Mouse (Mus musculus): Measurements from ENCODE around the gene Cdc6. TPM values are rescaled to one million over a fixed set of nuclear protein-coding genes. Genes with fewer than 3 reads are reported as not detected.

The Cdc6 gene
- polyA plus RNA-seq, 1 experiment, result 24.1 TPM

DNA sequence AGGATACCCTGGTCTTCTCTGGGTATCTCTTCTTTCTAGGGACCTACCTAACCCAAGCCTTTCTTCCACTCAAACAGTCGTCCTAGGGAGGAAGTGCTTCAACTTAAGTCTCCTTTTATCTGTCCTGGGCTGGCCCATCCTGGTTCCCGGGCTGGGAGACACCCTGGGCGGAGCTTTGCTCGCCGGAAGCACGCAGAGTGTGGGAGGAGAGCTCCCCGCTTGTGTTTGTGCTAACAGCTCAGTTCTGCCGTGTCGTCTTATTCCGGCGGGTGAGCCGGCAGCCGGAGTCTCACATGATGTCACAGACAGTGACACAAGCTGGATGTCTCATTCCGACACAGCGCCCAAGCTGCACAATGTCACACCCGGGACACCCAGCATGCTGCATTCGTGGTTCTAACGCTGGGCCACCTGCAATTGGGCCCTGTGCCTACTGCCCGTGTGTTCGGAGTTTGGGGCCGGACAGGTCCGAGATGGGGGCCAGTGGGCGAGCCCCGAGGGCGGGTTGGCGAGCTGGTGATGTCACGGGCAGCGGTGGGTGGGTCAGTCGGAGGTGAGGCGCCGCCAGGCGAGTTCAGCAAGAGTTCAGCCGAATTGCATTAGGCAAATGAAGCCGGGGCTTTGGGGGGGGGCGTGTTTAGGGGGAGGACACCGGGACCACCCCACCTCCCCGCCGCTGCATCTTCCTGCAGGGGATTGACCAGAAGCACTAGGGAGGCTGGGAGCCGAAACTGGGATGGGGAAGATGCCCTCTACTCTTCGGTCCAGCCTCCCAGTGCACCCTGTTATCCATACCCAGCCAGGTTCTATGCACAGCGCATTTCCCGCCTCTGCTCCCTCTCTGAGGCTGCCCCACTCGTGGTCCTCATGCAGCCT lies 52.1 kb downstream of the Cdc6 start:
- Histone ChIP-seq H3ac (ENCODE audit: control insufficient read depth, insufficient read length, low read depth) (peak overlapping the region; percentile 65), H3K36me3 (ENCODE audit: control insufficient read depth, insufficient read depth) (peaks cover 24% of the 10 kb centered on the region), H3K79me2 (ENCODE audit: control insufficient read depth, insufficient read depth) (peaks cover 94% of the 10 kb centered on the region), H3K79me3 (ENCODE audit: low read depth) (peaks cover 48% of the 10 kb centered on the region), H3K4me3 (ENCODE audit: insufficient read depth, poor library complexity, severe bottlenecking) (peak overlapping the region; percentile 57), H3K27me3 (ENCODE audit: control insufficient read depth, insufficient read depth, insufficient read length) (no peaks in the 10 kb centered on the region)
- no peak for TF ChIP-seq MYOG (IDR thresholded peaks at IDR 0.05; ENCODE audit: control insufficient read depth, extremely low read depth, insufficient read length)
- no peak for TF ChIP-seq MAX (IDR thresholded peaks at IDR 0.05)
- TF ChIP-seq CTCF (IDR thresholded peaks at IDR 0.05; ENCODE audit: control insufficient read depth, insufficient read depth, insufficient read length), result no peak

GRCm38 (mm10) chr11:98960313-98960906 lies 52.8 kb downstream of the Cdc6 start:
- TF ChIP-seq CEBPB (IDR thresholded peaks at IDR 0.05; ENCODE audit: low read depth), result no peak
- no peak for TF ChIP-seq CTCF (IDR thresholded peaks at IDR 0.05; ENCODE audit: control insufficient read depth, insufficient read depth, insufficient read length)
- TF ChIP-seq MAX (IDR thresholded peaks at IDR 0.05), result no peak
- no peak for TF ChIP-seq MYOG (IDR thresholded peaks at IDR 0.05; ENCODE audit: control insufficient read depth, extremely low read depth, insufficient read length)
- no peak for TF ChIP-seq MYOD1 (IDR thresholded peaks at IDR 0.05; ENCODE audit: control insufficient read depth, insufficient read length, low read depth)
- TF ChIP-seq USF1 (IDR thresholded peaks at IDR 0.05; ENCODE audit: low read depth), result no peak
- TF ChIP-seq FOSL1 (IDR thresholded peaks at IDR 0.05; ENCODE audit: insufficient read depth, low read length, poor library complexity, severe bottlenecking), result no peak
- Histone ChIP-seq H3K4me3 (ENCODE audit: insufficient read depth, poor library complexity, severe bottlenecking) (peak overlapping the region; percentile 57), H3K79me2 (ENCODE audit: control insufficient read depth, insufficient read depth) (peaks cover 94% of the 10 kb centered on the region), H3ac (ENCODE audit: control insufficient read depth, insufficient read length, low read depth) (peak overlapping the region; percentile 86), H3K79me3 (ENCODE audit: low read depth) (peaks cover 50% of the 10 kb centered on the region), H3K27me3 (ENCODE audit: control insufficient read depth, insufficient read depth, insufficient read length) (no peaks in the 10 kb centered on the region), H3K36me3 (ENCODE audit: control insufficient read depth, insufficient read depth) (peaks cover 24% of the 10 kb centered on the region)

GRCm38 (mm10) chr11:98961051-98961592 lies 53.5 kb downstream of the Cdc6 start:
- H3ac ChIP-seq (ENCODE audit: control insufficient read depth, insufficient read length, low read depth), result peak overlapping the region; percentile 86

GRCm38 (mm10) chr11:98961766-98962165 lies 54.2 kb downstream of the Cdc6 start:
- H3K79me3 ChIP-seq (ENCODE audit: low read depth), result peaks cover 46% of the 10 kb centered on the region
- peaks cover 94% of the 10 kb centered on the region for H3K79me2 ChIP-seq (ENCODE audit: control insufficient read depth, insufficient read depth)
- peak overlapping the region; percentile 57 for H3ac ChIP-seq (ENCODE audit: control insufficient read depth, insufficient read length, low read depth)
- H3K4me3 ChIP-seq (ENCODE audit: insufficient read depth, poor library complexity, severe bottlenecking), result peak overlapping the region; percentile 57
- H3K27me3 ChIP-seq (ENCODE audit: control insufficient read depth, insufficient read depth, insufficient read length), result no peaks in the 10 kb centered on the region
- H3K36me3 ChIP-seq (ENCODE audit: control insufficient read depth, insufficient read depth), result peaks cover 25% of the 10 kb centered on the region
- TF ChIP-seq CEBPB (IDR thresholded peaks at IDR 0.05; ENCODE audit: low read depth), result no peak
- no peak for TF ChIP-seq MAX (IDR thresholded peaks at IDR 0.05)
- TF ChIP-seq USF1 (IDR thresholded peaks at IDR 0.05; ENCODE audit: low read depth), result no peak
- no peak for TF ChIP-seq MYOD1 (IDR thresholded peaks at IDR 0.05; ENCODE audit: control insufficient read depth, insufficient read length, low read depth)
- no peak for TF ChIP-seq MYOG (IDR thresholded peaks at IDR 0.05; ENCODE audit: control insufficient read depth, extremely low read depth, insufficient read length)
- no peak for TF ChIP-seq CTCF (IDR thresholded peaks at IDR 0.05; ENCODE audit: control insufficient read depth, insufficient read depth, insufficient read length)
- no peak for TF ChIP-seq FOSL1 (IDR thresholded peaks at IDR 0.05; ENCODE audit: insufficient read depth, low read length, poor library complexity, severe bottlenecking)

More at GRCm38 (mm10) chr11:98961051-98961592, 53.5 kb downstream of the Cdc6 start:
- no peaks in the 10 kb centered on the region for H3K27me3 ChIP-seq (ENCODE audit: control insufficient read depth, insufficient read depth, insufficient read length)
- peak overlapping the region; percentile 57 for H3K4me3 ChIP-seq (ENCODE audit: insufficient read depth, poor library complexity, severe bottlenecking)
- H3K79me2 ChIP-seq (ENCODE audit: control insufficient read depth, insufficient read depth), result peaks cover 94% of the 10 kb centered on the region
- TF ChIP-seq CTCF (IDR thresholded peaks at IDR 0.05; ENCODE audit: control insufficient read depth, insufficient read depth, insufficient read length), result no peak
- no peak for TF ChIP-seq FOSL1 (IDR thresholded peaks at IDR 0.05; ENCODE audit: insufficient read depth, low read length, poor library complexity, severe bottlenecking)
- no peak for TF ChIP-seq MAX (IDR thresholded peaks at IDR 0.05)
- TF ChIP-seq USF1 (IDR thresholded peaks at IDR 0.05; ENCODE audit: low read depth), result no peak
- no peak for TF ChIP-seq CEBPB (IDR thresholded peaks at IDR 0.05; ENCODE audit: low read depth)
- no peak for TF ChIP-seq MYOG (IDR thresholded peaks at IDR 0.05; ENCODE audit: control insufficient read depth, extremely low read depth, insufficient read length)
- TF ChIP-seq MYOD1 (IDR thresholded peaks at IDR 0.05; ENCODE audit: control insufficient read depth, insufficient read length, low read depth), result no peak
- H3K79me3 ChIP-seq (ENCODE audit: low read depth), result peaks cover 48% of the 10 kb centered on the region
- H3K36me3 ChIP-seq (ENCODE audit: control insufficient read depth, insufficient read depth), result peaks cover 26% of the 10 kb centered on the region

DNA sequence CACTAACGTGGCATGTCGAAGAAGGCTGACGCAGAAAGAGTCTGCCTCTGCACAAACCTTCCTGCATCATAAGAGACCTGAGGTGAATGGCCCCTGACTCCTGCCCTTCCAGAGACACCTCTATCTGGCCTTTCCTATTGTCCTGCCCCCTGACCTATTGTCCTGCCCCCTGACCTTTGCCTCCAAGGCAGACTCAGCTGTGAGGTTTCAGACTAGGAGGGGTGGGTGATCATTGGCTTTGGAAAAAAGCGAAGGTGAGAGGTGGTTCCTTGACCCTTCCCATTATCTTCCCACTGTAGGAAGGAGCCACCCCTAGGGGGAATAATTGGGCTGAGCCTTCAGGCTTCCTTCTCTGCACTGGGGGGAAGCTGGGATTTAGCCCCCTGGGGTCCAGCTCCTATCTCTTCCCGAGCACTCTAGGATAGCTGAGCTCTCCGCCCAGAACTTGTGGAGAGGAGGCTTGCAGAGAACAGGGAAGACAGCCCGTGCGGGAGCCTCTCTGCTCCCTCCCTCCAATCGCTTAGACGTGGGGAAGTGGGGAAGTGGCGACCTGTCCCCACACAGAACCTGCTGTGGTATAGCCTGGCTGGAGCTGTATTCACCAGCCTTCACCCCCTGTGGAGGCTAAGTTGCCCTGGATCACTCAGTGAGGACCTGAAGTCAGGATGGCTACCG lies 55.0 kb downstream of the Cdc6 start:
- H3K79me3 ChIP-seq (ENCODE audit: low read depth), result peaks cover 41% of the 10 kb centered on the region
- no peaks in the 10 kb centered on the region for H3K27me3 ChIP-seq (ENCODE audit: control insufficient read depth, insufficient read depth, insufficient read length)
- peak overlapping the region; percentile 57 for H3K4me3 ChIP-seq (ENCODE audit: insufficient read depth, poor library complexity, severe bottlenecking)
- peaks cover 25% of the 10 kb centered on the region for H3K36me3 ChIP-seq (ENCODE audit: control insufficient read depth, insufficient read depth)
- H3K79me2 ChIP-seq (ENCODE audit: control insufficient read depth, insufficient read depth), result peaks cover 95% of the 10 kb centered on the region
- H3ac ChIP-seq (ENCODE audit: control insufficient read depth, insufficient read length, low read depth), result peak overlapping the region; percentile 13
- TF ChIP-seq CEBPB (IDR thresholded peaks at IDR 0.05; ENCODE audit: low read depth) (no peak), FOSL1 (IDR thresholded peaks at IDR 0.05; ENCODE audit: insufficient read depth, low read length, poor library complexity, severe bottlenecking) (no peak), USF1 (IDR thresholded peaks at IDR 0.05; ENCODE audit: low read depth) (no peak), MYOG (IDR thresholded peaks at IDR 0.05; ENCODE audit: control insufficient read depth, extremely low read depth, insufficient read length) (no peak), MYOD1 (IDR thresholded peaks at IDR 0.05; ENCODE audit: control insufficient read depth, insufficient read length, low read depth) (no peak), MAX (IDR thresholded peaks at IDR 0.05) (no peak)
